Mouse (Mus musculus) liver, embryonic 15.5 days (tissue): Measurements from ENCODE around the gene Prickle4. TPM values are rescaled to one million over a fixed set of nuclear protein-coding genes. Genes with fewer than 3 reads are reported as not detected.

Source experiments
- ATAC-seq: fragments of 200-750 bp; cut with Nextera tagmentation; 2 replicates; pipeline ENCODE4 v1.8.0; 2017; ENCODE audit warnings: moderate number of reproducible peaks, mild to moderate bottlenecking, moderate library complexity; ENCODE audit not compliant: insufficient read depth
- H3K27ac ChIP-seq: fragments of 300-500 bp; sonication (generic); replicated peaks from 2 replicates; pipeline ENCODE4 v1.5.1; 2015; ENCODE audit warnings: mild to moderate bottlenecking, inconsistent platforms
- H3K27me3 ChIP-seq: fragments of 300-500 bp; sonication (generic); 2 replicates; pipeline ENCODE4 v1.6.1; 2015; ENCODE audit warnings: mild to moderate bottlenecking, inconsistent platforms
- H3K36me3 ChIP-seq: fragments of 300-500 bp; sonication (generic); replicated peaks from 2 replicates; pipeline ENCODE4 v1.6.1; 2015; ENCODE audit warnings: moderate library complexity, mild to moderate bottlenecking, inconsistent platforms
- H3K4me1 ChIP-seq: fragments of 300-500 bp; sonication (generic); replicated peaks from 2 replicates; pipeline ENCODE4 v1.6.1; 2015; ENCODE audit warnings: inconsistent platforms
- H3K4me2 ChIP-seq: fragments of 300-500 bp; sonication (generic); 2 replicates; pipeline ENCODE4 v1.6.1; 2015; ENCODE audit warnings: moderate library complexity, mild to moderate bottlenecking, inconsistent platforms
- H3K4me3 ChIP-seq: fragments of 300-500 bp; sonication (generic); replicated peaks from 2 replicates; pipeline ENCODE4 v1.5.1; 2015; ENCODE audit warnings: mild to moderate bottlenecking, inconsistent platforms
- H3K9ac ChIP-seq: fragments of 300-500 bp; sonication (generic); 2 replicates; pipeline ENCODE4 v1.6.1; 2015; ENCODE audit warnings: moderate library complexity, mild to moderate bottlenecking, inconsistent platforms
- H3K9me3 ChIP-seq: fragments of 300-500 bp; sonication (generic); replicated peaks from 2 replicates; pipeline ENCODE4 v1.6.1; 2016; ENCODE audit warnings: inconsistent platforms
- WGBS: fragments of 180-500 bp; shearing (Covaris S2); methylation state at CpG from one replicate; pipeline ENCODE4 v1.1.7; 2015; ENCODE audit warnings: mixed read lengths; ENCODE audit not compliant: insufficient replicate concordance; 5-methylcytosine and 5-hydroxymethylcytosine counted together
- polyA plus RNA-seq: library from polyadenylated mRNA; unstranded; fragments of >200 nt; fragmentation: Nextera tagmentation; extraction: Ambion mirVana; gene quantifications from 2 replicates; pipeline ENCODE4 v1.2.1, GENCODE M21; 2015

The Prickle4 gene
- polyA plus RNA-seq, 1 experiment from 2014 or later = not detected

GRCm38 (mm10) chr17:47688608-47689575, 5.6 kb downstream of the Prickle4 start, which contains the start of gene Frs3:
Frs3 (plus strand) TSS chr17:47689030.
- H3K4me2 ChIP-seq = peak within 1 kb of the TSS; percentile 97
- H3K36me3 ChIP-seq = peaks cover 30% of the 10 kb centered on the region
- WGBS = 2% methylated on average over 58 of the region's 58 CpGs
- H3K27me3 ChIP-seq = peaks cover 35% of the 10 kb centered on the region
- H3K4me1 ChIP-seq = peaks cover 41% of the 10 kb centered on the region
- peak within 1 kb of the TSS; percentile 86 for H3K4me3 ChIP-seq
- peak within 1 kb of the TSS; percentile 70 for H3K9ac ChIP-seq
- H3K27ac ChIP-seq = peak within 1 kb of the TSS; percentile 78
- H3K9me3 ChIP-seq = no peaks in the 10 kb centered on the region
- ATAC-seq = peak; percentile 57

GRCm38 (mm10) chr17:47688344-47688607, 6.3 kb downstream of the Prickle4 start, which contains the start of gene Tomm6:
Tomm6 (minus strand) TSS chr17:47688386.
- H3K9ac ChIP-seq = peak within 1 kb of the TSS; percentile 70
- H3K9me3 ChIP-seq = no peaks in the 10 kb centered on the region
- peaks cover 38% of the 10 kb centered on the region for H3K4me1 ChIP-seq
- ATAC-seq = no peak
- H3K4me3 ChIP-seq = peak within 1 kb of the TSS; percentile 86
- peaks cover 36% of the 10 kb centered on the region for H3K36me3 ChIP-seq
- peak within 1 kb of the TSS; percentile 78 for H3K27ac ChIP-seq
- WGBS = under 1% methylated on average over 9 of the region's 9 CpGs
- peak within 1 kb of the TSS; percentile 97 for H3K4me2 ChIP-seq
- H3K27me3 ChIP-seq = peaks cover 29% of the 10 kb centered on the region; the same call in 1 of the 2 replicates

GRCm38 (mm10) chr17:47687409-47688343, 6.9 kb downstream of the Prickle4 start:
- H3K4me1 ChIP-seq = peaks cover 44% of the 10 kb centered on the region
- peaks cover 42% of the 10 kb centered on the region for H3K36me3 ChIP-seq
- peaks cover 24% of the 10 kb centered on the region; the same call in 1 of the 2 replicates for H3K27me3 ChIP-seq
- H3K4me3 ChIP-seq = peak overlapping the region; percentile 86
- peak; percentile 87 for ATAC-seq
- H3K27ac ChIP-seq = peak overlapping the region; percentile 78
- WGBS = 1% methylated on average over 70 of the region's 70 CpGs
- H3K4me2 ChIP-seq = peak overlapping the region; percentile 97
- H3K9me3 ChIP-seq = no peaks in the 10 kb centered on the region
- H3K9ac ChIP-seq = peak overlapping the region; percentile 70

GRCm38 (mm10) chr17:47682836-47683235, 11.7 kb downstream of the Prickle4 start:
- Histone ChIP-seq H3K27ac (no peak overlapping the region), H3K4me3 (no peak overlapping the region), H3K4me1 (peaks cover 24% of the 10 kb centered on the region), H3K9me3 (no peaks in the 10 kb centered on the region), H3K27me3 (no peaks in the 10 kb centered on the region), H3K36me3 (peaks cover 86% of the 10 kb centered on the region), H3K9ac (no peak overlapping the region), H3K4me2 (no peak overlapping the region)
- WGBS = 62% methylated on average over 4 of the region's 4 CpGs
- no peak for ATAC-seq

GRCm38 (mm10) chr17:47678702-47679101, 15.8 kb downstream of the Prickle4 start:
- peaks cover 90% of the 10 kb centered on the region for H3K36me3 ChIP-seq
- no peaks in the 10 kb centered on the region for H3K27me3 ChIP-seq
- H3K9me3 ChIP-seq = no peaks in the 10 kb centered on the region
- ATAC-seq = no peak
- H3K27ac ChIP-seq = no peak overlapping the region; the same call in 1 of the 2 replicates
- peaks cover 9% of the 10 kb centered on the region; the same call in 1 of the 2 replicates for H3K4me1 ChIP-seq
- H3K4me3 ChIP-seq = no peak overlapping the region
- WGBS = 73% methylated on average over 5 of the region's 5 CpGs
- H3K4me2 ChIP-seq = no peak overlapping the region
- H3K9ac ChIP-seq = no peak overlapping the region

- H3K27ac ChIP-seq = no peak overlapping the region; the same call in 1 of the 2 replicates
- H3K27me3 ChIP-seq = peaks cover 1% of the 10 kb centered on the region; the same call in 1 of the 2 replicates
- H3K4me2 ChIP-seq = no peak overlapping the region
- no peaks in the 10 kb centered on the region for H3K9me3 ChIP-seq
- H3K36me3 ChIP-seq = peaks cover 90% of the 10 kb centered on the region
- peaks cover 8% of the 10 kb centered on the region; the same call in 1 of the 2 replicates for H3K4me1 ChIP-seq
- ATAC-seq = peak; percentile 49; the same call in 1 of the 2 replicates
- no peak overlapping the region for H3K9ac ChIP-seq
- H3K4me3 ChIP-seq = no peak overlapping the region
- 82% methylated on average over 5 of the region's 5 CpGs for WGBS
Measured at GRCm38 (mm10) chr17:47678238-47678637, 16.3 kb downstream of the Prickle4 start.

- Histone ChIP-seq H3K36me3 (peaks cover 84% of the 10 kb centered on the region), H3K4me1 (peaks cover 16% of the 10 kb centered on the region; the same call in 1 of the 2 replicates), H3K4me3 (no peak overlapping the region), H3K27me3 (peaks cover 16% of the 10 kb centered on the region), H3K9me3 (no peaks in the 10 kb centered on the region), H3K4me2 (no peak overlapping the region), H3K9ac (no peak overlapping the region), H3K27ac (no peak overlapping the region)
- 22% methylated on average over 9 of the region's 9 CpGs for WGBS
- ATAC-seq = no peak
Measured at GRCm38 (mm10) chr17:47676581-47676980, 18.0 kb downstream of the Prickle4 start.

GRCm38 (mm10) chr17:47672311-47673111, 22.0 kb downstream of the Prickle4 start:
- peak overlapping the region; percentile 64 for H3K4me2 ChIP-seq
- no peak overlapping the region for H3K9ac ChIP-seq
- H3K27ac ChIP-seq = no peak overlapping the region
- H3K4me3 ChIP-seq = peak overlapping the region; percentile 36
- H3K4me1 ChIP-seq = peaks cover 13% of the 10 kb centered on the region; the same call in 1 of the 2 replicates
- H3K36me3 ChIP-seq = peaks cover 49% of the 10 kb centered on the region
- WGBS = 10% methylated on average over 63 of the region's 68 CpGs
- H3K27me3 ChIP-seq = peaks cover 33% of the 10 kb centered on the region
- no peaks in the 10 kb centered on the region for H3K9me3 ChIP-seq
- ATAC-seq = no peak

GRCm38 (mm10) chr17:47671988-47672310, 22.6 kb downstream of the Prickle4 start:
- no peaks in the 10 kb centered on the region for H3K9me3 ChIP-seq

GRCm38 (mm10) chr17:47669166-47669565, 25.4 kb downstream of the Prickle4 start:
- H3K4me3 ChIP-seq = no peak overlapping the region
- peaks cover 13% of the 10 kb centered on the region; the same call in 1 of the 2 replicates for H3K4me1 ChIP-seq
- H3K27ac ChIP-seq = no peak overlapping the region
- WGBS = 77% methylated on average over 4 of the region's 4 CpGs
- H3K4me2 ChIP-seq = no peak overlapping the region
- H3K9ac ChIP-seq = no peak overlapping the region
- H3K36me3 ChIP-seq = peaks cover 23% of the 10 kb centered on the region
- ATAC-seq = no peak
- no peaks in the 10 kb centered on the region for H3K9me3 ChIP-seq
- peaks cover 33% of the 10 kb centered on the region for H3K27me3 ChIP-seq

More at GRCm38 (mm10) chr17:47671988-47672310, 22.6 kb downstream of the Prickle4 start:
- Histone ChIP-seq H3K4me2 (peak overlapping the region; percentile 64), H3K27me3 (peaks cover 33% of the 10 kb centered on the region), H3K4me1 (peaks cover 13% of the 10 kb centered on the region; the same call in 1 of the 2 replicates), H3K27ac (no peak overlapping the region), H3K4me3 (peak overlapping the region; percentile 36; the same call in 1 of the 2 replicates), H3K9ac (no peak overlapping the region), H3K36me3 (peaks cover 43% of the 10 kb centered on the region)
- no peak for ATAC-seq
- 35% methylated on average over 14 of the region's 14 CpGs for WGBS
